Mouse (Mus musculus) E14TG2a.4 (cell line): ENCODE results near the gene Hnrnpa3.

ENCODE experiments used
- CTCF ChIP-seq: conservative IDR thresholded peaks from 2 replicates; pipeline ENCODE4 v1.5.1; 2014; ENCODE audit warnings: low read length
- POU5F1 ChIP-seq: IDR thresholded peaks from 2 replicates; pipeline ENCODE4 v1.6.1; 2014; ENCODE audit warnings: low read length, borderline replicate concordance

GRCm38 (mm10) chr2:75701207-75701606 is 42.1 kb downstream of the Hnrnpa3 start:
- no peak for TF ChIP-seq CTCF
- no peak for TF ChIP-seq POU5F1
